Comparison of ENCODE assay signal across 9 mouse cellular contexts in the genomic region with DNA sequence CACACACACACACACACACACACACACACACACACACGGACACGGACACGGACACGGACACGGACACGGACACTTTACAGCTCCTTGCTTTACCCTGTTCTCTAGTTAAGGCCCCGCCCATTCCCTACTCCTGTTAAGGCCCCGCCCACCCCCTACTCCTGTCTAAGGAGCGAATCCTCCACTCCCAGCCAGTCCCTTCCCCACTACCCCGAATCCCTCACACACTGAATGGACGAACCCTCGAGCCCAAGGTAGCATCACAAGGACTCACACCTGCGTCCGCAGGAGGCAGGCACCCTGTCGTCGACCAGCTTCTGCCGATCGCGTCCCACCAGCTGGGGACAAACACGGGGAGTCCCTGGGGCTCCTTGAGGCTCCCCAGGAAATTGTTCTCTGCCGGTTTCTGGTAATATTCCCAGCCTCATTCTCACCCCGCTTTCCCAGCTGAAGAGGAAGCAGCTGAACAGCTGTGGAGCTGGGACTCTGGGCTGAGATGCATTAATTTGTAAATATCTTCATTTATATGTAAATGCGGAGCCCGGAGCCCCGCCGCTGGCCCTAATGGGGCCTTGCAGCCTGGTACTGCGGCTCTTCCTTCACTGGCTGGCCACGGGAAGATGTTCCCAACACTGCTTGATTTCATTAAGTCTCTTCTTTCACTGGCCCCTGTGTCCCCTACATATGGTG.
DNase-seq lines count a peak whose midpoint lies in the region; ATAC-seq and TF ChIP-seq lines count a peak whose summit lies in the region.
"Had no signal": no experiment of that assay in that cellular context is flagged by ENCODE, and none has a peak within 500 bp of the region (broad histone marks: within the 10 kb centered on the region; RNA-seq: fewer than 3 reads in every experiment).

No protein-coding gene starts in this region.

- no peak overlapping the region for H3K9ac ChIP-seq in heart, embryonic 12.5 days
- no peak overlapping the region for H3K9ac ChIP-seq in hindbrain, embryonic 15.5 days
- no peak overlapping the region; the same call in 1 of the 2 replicates for H3K9ac ChIP-seq in midbrain, postnatal 0 days (replicated peaks; ENCODE audit: low read length, poor library complexity, severe bottlenecking)

- H3K9me3 ChIP-seq in heart, embryonic 12.5 days (replicated peaks): no peaks in the 10 kb centered on the region
- no peaks in the 10 kb centered on the region for H3K9me3 ChIP-seq in hindbrain, embryonic 15.5 days
- no peaks in the 10 kb centered on the region for H3K9me3 ChIP-seq in midbrain, postnatal 0 days (ENCODE audit: low read length)

- no peak for DNase-seq in heart, adult 9 months (ENCODE audit: low spot score in 2 of 2)
- DNase-seq in brain, embryonic 14.5 days (ENCODE audit: low read depth): peak; percentile 90
- DNase-seq in midbrain, postnatal 0 days (ENCODE audit: low spot score): no peak
- DNase-seq in cerebellum, adult 18-20 months: no peak
- DNase-seq: cerebellum, adult 8-10 months had no signal

- no peak for TF ChIP-seq CTCF in brain, embryonic 14.5 days (IDR thresholded peaks at IDR 0.05; ENCODE audit: borderline replicate concordance, extremely low read depth, insufficient read depth, insufficient read length)
- no peak for TF ChIP-seq CTCF in midbrain, postnatal 0 days (IDR thresholded peaks at IDR 0.05)

- H3K4me3 ChIP-seq in heart, embryonic 12.5 days: peak overlapping the region; percentile 18; the same call in 1 of the 2 replicates
- H3K4me3 ChIP-seq in hindbrain, embryonic 15.5 days: peak overlapping the region; percentile 10; the same call in 1 of the 2 replicates
- no peak overlapping the region for H3K4me3 ChIP-seq in midbrain, postnatal 0 days (ENCODE audit: low read depth, low read length)

- H3K36me3 ChIP-seq in heart, embryonic 12.5 days: no peaks in the 10 kb centered on the region
- no peaks in the 10 kb centered on the region for H3K36me3 ChIP-seq in hindbrain, embryonic 15.5 days
- no peaks in the 10 kb centered on the region for H3K36me3 ChIP-seq in midbrain, postnatal 0 days (ENCODE audit: insufficient read depth, low read length)

- WGBS in heart, embryonic 12.5 days: 2% methylated on average over 28 of the region's 28 CpGs
- 2% methylated on average over 28 of the region's 28 CpGs for WGBS in hindbrain, embryonic 15.5 days
- 5% methylated on average over 26 of the region's 28 CpGs for WGBS in midbrain, postnatal 0 days

- TF ChIP-seq POLR2A in brain, embryonic 14.5 days (IDR thresholded peaks at IDR 0.05; ENCODE audit: borderline replicate concordance, extremely low read depth, insufficient read depth, insufficient read length, poor library complexity, severe bottlenecking): no peak

- no peak for ATAC-seq in heart, embryonic 12.5 days (ENCODE audit: insufficient number of reproducible peaks, low FRiP score)
- 0 out of 2 replicates have a peak, but pooled peaks have one; percentile 9 for ATAC-seq in hindbrain, embryonic 15.5 days (ENCODE audit: low FRiP score, low read depth)
- no peak for ATAC-seq in midbrain, postnatal 0 days (ENCODE audit: low FRiP score)
- no peak for ATAC-seq in erythroid progenitor cell, adult 5-6 weeks (replicated peaks; ENCODE audit: low FRiP score, poor library complexity, severe bottlenecking)
- ATAC-seq in inflammation-experienced regulatory T-cells, adult 6 months: no peak

- H3K4me1 ChIP-seq in heart, embryonic 12.5 days (replicated peaks): peaks cover 7% of the 10 kb centered on the region; the same call in 1 of the 2 replicates
- peaks cover 60% of the 10 kb centered on the region for H3K4me1 ChIP-seq in hindbrain, embryonic 15.5 days (replicated peaks)
- peaks cover 12% of the 10 kb centered on the region for H3K4me1 ChIP-seq in midbrain, postnatal 0 days (ENCODE audit: insufficient read depth, low read length)

- peaks cover 70% of the 10 kb centered on the region for H3K27me3 ChIP-seq in heart, embryonic 12.5 days (replicated peaks)
- no peaks in the 10 kb centered on the region for H3K27me3 ChIP-seq in hindbrain, embryonic 15.5 days
- no peaks in the 10 kb centered on the region; the same call in 1 of the 2 replicates for H3K27me3 ChIP-seq in midbrain, postnatal 0 days (ENCODE audit: insufficient read depth, low read length)

- H3K27ac ChIP-seq in heart, embryonic 12.5 days (ENCODE audit: poor library complexity, severe bottlenecking): no peak overlapping the region
- peak overlapping the region; percentile 76 for H3K27ac ChIP-seq in hindbrain, embryonic 15.5 days (replicated peaks)
- H3K27ac ChIP-seq in midbrain, postnatal 0 days (ENCODE audit: low read depth, low read length): no peak overlapping the region

- H3K4me2 ChIP-seq in heart, embryonic 12.5 days: peak overlapping the region; percentile 50
- peak overlapping the region; percentile 46 for H3K4me2 ChIP-seq in hindbrain, embryonic 15.5 days
- peak overlapping the region; percentile 30 for H3K4me2 ChIP-seq in midbrain, postnatal 0 days (ENCODE audit: low read depth, low read length, poor library complexity, severe bottlenecking)
